Mouse (Mus musculus) heart, adult 2 months (tissue): ENCODE data around the gene Slc43a1.

Experiments used
- CTCF ChIP-seq: fragments of 200-600 bp; IDR thresholded peaks from 2 replicates; pipeline ENCODE4 v1.8.1; 2022; ENCODE audit warnings: antibody characterized with exemption, mild to moderate bottlenecking, moderate library complexity
- POLR2A ChIP-seq: fragments of 200-500 bp; IDR thresholded peaks from 2 replicates; pipeline ENCODE4 v1.6.1; 2011; ENCODE audit warnings: mild to moderate bottlenecking, low read depth, low read length, control low read depth; ENCODE audit not compliant: insufficient read depth

- TF ChIP-seq CTCF: no peak
- no peak for TF ChIP-seq POLR2A
Measured at GRCm38 (mm10) chr2:84803963-84804362, 34.7 kb upstream of the Slc43a1 start.
